Mouse (Mus musculus) frontal cortex, adult (tissue): ENCODE data around the gene Spock1.

Source experiments
- ATAC-seq: cut with Nextera tagmentation; 2 replicates; pipeline ENCODE4 v1.9.2; 2017; ENCODE audit warnings: mild to moderate bottlenecking, moderate library complexity, mixed read lengths; ENCODE audit not compliant: low TSS enrichment

Spock1 gene

DNA sequence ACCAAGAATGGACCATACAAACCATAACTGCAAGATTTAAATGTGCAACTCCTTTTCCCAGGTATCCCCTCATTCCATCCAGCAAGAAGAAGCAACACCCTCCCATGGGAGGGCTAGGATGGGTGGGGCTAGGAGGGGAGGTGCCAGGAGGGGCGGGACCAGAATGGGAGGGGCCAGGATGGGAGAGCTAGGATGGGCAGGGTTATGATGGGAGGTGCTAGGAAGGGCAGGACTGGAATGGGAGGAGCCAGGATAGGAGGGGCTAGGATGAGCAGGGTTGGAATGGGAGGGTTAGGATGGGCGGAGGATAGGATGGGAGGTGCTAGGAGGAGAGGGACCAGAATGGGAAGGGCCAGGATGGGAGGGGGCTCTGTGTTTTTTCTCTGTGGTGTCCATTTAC, 175.9 kb downstream of the Spock1 start:
- ATAC-seq: no peak

DNA sequence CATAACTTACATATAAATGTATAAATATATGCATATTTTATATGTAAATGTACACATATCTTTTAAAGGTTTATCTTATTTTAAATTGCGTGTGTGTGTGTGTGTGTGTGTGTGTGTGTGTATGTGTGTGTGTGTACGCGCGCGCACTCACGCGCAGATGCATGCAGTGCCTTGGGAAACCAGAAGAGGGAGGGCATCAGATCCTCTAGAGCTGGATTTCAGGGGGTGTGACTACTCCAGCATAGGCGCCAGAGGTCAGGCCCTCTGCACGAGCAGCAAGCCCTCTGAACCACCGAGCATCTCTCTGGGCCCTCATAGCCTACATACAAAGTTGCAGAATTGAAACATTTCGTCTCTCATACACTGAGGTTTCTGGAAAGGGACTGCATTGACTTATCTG, 180.4 kb downstream of the Spock1 start:
- ATAC-seq: no peak

DNA sequence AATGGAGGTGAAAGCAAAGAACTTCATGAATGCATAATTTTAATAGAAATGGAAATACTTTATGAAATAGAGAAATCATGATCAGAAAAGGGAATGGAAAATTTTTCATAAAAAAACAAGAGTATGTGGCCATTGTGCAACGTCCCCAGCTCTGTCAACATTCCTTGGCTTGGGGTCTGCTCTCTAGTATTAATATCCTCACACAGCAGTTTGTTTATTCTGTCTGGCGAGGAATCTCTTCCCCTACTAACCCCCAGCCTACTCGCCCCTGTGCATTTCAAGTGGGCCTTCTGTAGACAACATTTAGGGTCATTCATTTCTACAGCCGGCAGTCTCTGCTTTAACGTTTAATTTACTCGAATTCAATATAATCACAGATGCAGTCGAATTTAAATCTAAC, 181.5 kb downstream of the Spock1 start:
- no peak for ATAC-seq

DNA sequence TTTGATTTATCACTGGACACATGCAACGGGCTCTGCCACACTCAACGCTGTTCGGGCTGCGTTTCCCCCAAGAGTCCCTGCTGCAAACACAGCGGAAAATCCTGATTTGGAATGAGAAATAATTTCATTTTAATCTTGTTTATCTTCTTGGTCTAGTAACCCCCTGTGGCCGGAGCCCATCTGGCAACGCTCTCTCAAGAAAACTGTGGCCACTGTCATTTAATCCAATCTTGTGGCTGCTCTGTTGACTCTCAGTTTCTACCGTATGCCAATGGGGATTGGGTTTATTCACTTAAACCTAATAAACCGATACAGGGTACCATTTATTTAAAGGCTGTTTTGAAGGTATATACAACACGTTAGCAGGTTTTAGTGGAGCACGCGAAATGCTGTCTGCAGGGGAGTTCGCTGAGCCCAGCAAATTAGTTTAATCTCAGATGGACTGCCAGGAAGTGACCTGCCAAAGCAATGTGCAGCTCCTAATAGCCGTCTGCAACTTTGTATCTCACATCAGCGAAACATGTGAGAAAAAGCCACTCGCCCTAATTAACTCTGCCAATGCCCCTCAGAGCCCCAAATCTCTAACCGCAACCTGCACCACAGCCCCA, 185.7 kb downstream of the Spock1 start:
- no peak for ATAC-seq

DNA sequence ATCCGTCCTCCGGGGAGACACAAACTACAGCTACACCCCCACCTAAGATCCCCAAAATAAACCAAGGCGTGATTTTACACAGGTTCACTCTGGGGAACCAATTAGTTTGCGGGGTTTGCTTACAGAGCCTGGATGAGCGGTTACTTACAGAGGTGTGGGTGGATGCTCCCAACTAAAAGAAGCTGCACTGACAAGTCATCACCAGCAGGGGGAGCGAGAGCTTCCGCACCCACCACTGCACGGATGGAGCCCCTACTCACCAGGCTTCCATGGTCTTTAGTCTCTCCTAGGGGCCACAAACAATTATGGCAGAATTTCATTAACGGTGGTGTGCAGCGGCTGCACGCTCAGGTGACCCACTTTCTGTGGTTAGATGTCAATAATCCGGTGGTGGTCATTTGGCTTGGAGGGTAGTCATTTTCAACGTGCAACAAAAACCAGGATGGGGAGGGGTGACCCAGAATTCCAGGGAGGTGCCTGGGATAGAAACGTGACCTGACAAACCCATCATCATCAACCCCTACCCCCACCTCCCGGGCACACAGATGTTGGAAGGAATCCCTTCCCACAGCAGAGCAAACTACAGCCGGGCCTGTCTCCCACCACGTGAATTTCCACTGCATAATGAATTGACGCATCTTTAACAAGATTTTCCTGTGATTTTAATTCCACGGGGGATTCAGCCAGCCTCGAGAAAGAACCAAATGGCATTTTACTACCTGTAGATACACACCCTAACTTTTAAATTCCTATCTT, 186.4 kb downstream of the Spock1 start:
- ATAC-seq: peak; percentile 57

DNA sequence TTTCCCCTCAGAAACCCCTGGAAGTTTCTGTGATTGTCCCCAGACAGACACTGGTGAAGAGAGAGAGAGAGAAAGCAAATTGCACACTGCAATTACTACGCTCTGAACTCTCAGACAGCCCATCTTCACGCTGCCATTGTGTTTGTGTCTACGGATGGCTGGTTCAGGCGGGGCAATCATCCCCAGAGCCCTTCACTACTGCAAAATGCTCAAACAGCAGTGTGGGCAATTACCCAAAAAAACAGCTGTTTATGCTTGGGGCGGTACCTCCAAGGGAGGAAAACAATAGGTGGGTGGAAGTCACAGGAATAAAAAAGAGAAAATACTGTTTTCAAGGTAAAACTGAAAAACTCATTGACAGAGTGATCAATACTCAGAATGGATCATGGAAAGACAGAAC, 190.0 kb downstream of the Spock1 start:
- ATAC-seq: no peak

DNA sequence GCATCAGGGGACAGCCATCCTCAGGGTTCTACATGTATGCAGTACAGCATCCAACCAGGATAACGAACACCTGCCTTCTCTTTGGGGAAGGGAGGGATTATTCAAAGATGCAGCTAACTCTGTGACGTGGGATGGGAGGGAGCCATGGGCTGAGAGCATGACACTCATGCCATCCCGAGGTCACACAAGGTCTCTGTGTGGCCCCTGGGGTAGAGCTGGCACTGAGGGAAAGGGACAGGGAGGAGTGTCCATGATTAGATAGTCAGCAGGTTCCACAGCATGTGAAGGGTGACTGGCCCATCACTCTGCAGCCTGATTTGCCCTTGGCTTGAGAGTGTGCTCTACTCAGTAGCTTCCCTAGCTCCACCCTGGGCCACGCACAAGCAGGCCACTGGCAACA, 195.2 kb downstream of the Spock1 start:
- no peak for ATAC-seq

DNA sequence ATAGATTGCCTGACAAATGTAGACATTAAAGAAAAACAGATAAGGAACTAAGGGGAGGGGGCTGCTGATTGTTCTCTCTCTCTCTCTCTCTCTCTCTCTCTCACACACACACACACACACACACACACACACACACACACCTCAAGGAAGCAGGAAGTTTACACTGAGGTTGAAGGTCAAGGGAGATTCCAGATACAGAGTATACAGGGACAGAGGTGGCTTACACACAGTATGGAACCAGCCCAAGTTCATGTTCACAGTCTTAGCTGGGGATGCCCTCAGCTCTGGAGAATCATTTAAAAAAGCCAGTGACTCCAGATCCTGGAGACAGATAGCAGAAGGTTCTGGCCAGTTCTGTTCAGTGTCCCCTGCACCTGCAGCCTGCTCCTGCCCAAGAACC, 199.7 kb downstream of the Spock1 start:
- ATAC-seq: no peak

DNA sequence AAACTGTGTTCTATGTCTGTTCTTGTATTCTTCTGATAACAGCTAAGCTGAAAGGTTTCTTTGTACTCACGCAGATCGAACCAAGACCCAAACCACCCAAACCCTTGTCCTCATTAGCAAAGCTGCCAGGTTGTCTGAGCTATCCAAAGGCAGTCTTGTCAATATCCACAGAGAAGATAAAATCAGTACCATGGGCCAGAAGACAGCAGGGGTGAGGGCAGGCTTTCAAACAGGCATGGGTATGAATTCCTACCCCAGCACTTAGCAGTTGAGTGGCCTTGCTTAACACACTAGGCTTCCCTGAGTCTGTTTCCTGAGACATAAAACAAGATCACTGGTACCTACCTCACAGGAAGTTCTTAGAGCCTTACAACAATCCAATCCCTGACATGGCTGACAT, 205.2 kb downstream of the Spock1 start:
- ATAC-seq: no peak

DNA sequence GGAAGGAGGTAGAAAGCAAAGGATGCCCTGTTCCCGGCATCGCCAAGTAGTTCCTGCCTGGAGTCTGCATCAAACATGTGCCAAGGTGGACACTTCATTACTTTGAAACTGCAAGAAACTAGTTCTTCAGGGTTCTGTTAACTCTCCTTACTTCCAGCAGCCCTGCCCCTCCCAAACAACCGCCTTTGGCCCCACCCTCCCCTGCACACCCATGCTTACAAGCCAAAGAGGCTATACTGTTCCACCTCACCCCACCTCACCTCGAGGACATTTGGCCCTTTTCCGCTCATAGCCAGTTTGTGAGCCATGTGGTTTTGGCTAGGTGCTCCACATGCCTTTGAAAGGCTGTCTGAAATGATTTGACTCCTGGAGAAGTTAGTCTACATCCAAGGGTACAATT, 211.4 kb downstream of the Spock1 start:
- no peak for ATAC-seq

DNA sequence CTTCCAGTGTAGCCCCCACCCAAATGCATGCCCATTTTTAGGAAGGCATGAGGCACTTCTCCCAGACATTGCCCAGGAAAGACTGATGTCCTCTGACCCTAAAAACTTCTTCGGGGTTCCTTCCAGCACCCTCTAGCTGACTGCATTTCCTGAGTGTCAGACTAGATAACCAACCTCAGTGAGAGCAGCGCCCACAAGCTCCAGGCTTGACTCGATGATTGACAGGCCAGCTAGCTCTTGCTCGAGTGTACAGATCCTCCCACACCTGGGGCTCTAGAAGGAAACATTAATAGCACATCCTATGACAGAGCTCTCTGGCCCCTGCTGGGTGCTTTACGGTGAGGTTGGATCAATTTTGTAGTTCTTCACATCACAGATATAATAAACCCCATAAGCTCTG, 219.2 kb downstream of the Spock1 start:
- ATAC-seq: no peak

DNA sequence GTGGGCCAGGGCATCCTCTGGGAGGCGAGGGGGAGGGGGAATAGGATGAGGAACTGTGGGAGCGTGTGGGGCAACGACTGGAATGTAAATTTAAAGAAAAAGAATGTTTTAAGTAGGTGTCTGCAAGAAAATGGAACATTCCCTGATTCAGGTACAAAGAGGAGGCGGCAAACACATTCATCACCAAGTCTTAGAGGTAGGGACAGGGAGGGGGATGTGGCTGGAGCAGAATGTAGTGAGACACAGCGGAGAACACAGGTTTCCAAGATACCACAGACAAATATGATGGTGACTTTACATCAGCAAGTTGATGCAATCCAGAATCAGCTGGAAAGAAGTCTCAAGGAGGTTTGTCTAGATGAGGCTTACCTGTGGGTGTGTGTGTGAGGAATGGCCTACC, 221.7 kb downstream of the Spock1 start:
- ATAC-seq: peak; percentile 69

DNA sequence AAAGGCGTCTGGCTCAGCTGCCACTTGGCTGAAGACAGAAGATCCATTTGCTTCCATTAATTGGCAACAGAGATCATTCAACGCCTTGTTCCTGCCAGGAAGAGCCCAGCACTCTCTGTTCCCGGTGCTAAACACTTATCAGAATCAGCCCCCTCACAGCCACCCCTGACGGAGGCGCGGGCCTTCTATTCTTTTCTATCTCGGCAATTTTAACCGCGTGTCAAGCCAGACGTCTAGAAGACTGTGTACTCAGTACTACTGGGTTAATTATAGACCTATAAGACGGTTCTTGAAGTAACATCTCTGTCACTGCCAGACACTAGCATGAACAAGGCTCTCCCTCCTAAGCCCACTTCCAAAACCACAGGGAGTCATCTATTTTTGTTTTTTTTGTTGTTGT, 222.9 kb downstream of the Spock1 start:
- peak; percentile 42; the same call in 1 of the 2 replicates for ATAC-seq

DNA sequence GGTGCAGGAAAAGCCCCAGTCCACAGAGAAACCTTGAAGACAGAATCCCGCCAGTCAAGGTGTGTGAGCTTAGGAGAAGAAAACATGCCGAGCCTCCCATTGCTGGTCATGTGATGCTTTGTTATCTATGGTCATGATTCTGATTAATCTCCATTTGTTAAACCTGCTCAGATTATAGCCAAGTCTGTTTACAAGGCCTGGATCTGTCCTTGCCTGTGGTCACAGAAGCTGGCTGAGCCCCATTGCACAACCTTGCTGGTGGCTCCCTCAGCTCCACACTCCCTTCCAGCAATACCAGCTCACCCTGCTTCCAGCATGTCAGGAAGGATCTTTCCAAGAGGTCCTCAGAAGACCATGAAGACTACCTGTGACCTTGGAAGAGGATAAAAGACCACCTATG, 228.5 kb downstream of the Spock1 start:
- no peak for ATAC-seq

DNA sequence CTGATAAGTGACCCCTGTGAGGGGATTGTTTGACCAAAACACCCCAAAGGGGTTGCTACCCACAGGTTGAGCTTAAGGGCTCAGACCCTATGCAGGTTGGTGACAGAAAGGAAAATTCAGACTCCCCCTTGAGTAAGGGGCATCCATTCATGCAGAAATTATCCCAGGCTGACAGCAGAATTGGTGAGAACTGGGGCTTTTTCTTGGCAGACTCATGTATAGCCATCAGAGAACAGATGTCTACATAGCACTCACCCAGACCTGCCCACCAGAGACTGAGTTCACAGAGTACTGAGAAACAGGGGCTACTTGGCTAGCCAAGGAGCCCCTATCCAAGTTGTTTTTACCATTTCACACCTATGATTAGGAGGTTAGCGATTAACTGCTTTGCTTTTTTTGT, 231.3 kb downstream of the Spock1 start:
- ATAC-seq: no peak

DNA sequence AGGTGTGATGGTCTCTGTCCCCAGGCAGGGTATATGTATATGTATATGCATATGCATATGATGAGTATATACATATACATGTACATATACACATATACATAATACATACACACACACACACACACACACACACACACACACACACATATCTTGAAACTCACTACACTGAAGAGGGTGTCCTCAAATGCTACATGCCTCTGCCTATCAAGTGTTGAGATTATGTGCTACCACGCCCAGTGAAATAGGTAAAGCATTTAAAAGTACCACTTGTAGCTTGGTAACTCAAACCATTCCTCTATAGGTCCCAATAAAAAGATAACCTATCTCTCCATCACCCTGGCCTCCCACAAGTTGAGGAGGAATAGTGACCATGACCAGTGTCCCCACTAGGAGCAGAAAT, 234.7 kb downstream of the Spock1 start:
- ATAC-seq: no peak

DNA sequence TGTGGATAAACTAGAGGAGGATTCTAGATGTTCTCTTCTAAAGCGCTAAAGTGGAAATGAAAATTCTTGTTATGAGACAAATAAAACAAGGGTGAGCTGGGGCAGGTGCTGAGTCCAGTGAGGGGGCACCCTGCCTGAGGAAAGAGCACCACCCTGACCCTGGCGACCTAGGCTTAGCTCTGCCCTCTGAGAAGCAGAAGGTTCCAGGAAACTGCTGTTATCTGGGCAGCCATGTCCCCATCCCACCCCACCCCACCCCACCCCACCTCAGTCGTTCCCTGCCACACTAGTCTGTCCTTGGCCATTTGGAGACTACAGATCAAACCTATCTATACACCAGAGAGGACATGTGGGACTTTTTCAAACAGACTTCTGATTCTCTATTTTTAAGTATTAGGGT, 235.4 kb downstream of the Spock1 start:
- no peak for ATAC-seq

DNA sequence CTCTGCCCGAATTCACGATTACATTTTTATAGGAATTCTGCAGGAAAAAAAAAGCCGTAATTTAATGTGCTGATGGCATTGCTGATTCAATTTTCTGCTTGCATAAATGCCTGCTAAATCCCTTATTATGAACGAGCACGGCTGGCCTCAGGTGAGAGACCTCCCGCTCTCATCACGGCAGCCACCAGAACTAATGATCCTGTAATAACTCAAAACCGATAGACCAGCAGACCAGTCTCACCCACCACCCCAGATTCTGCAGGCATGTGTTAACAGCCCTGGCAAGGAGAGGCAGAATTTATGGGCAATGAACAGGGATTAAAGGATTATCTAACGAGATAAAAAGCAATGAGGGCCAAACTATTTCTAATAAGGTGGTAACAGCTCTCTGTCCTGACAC, 236.2 kb downstream of the Spock1 start:
- no peak for ATAC-seq

DNA sequence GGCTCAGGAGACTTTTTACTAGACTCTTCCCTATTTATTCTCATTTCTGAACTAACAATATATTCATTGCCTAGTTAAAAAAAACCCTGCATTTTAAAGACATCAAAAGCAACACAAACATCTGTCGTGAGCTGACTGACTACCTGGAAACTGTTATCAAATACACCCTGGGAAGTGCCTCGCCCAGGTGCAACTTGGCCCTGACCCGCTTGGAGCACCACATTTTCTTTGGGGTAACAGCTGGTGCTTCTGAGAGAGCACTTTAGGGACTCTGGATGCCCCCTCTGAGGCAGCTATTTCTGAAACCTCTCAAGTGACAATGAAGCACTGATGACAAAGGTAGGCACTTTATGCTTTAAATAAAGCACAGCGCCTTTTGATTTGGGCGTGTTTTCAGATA, 236.8 kb downstream of the Spock1 start:
- no peak for ATAC-seq

DNA sequence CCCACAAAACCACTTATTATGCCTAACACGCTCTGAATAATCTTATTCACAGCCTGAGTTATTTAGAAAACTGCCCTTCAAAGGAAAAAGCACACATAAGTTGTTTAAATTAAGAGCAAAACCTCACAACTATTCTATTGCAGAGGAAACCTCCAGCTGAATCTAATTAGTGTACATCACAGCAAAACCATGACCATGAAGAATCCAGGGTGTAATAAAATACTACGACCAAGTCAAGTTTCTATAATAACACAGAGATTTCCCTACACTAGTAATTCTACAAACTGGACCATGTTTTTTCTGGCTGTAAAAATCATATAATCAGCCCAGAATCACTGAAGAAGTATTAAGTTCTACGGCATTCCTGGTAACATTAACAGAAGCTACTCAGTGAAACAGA, 240.5 kb downstream of the Spock1 start:
- ATAC-seq: no peak

DNA sequence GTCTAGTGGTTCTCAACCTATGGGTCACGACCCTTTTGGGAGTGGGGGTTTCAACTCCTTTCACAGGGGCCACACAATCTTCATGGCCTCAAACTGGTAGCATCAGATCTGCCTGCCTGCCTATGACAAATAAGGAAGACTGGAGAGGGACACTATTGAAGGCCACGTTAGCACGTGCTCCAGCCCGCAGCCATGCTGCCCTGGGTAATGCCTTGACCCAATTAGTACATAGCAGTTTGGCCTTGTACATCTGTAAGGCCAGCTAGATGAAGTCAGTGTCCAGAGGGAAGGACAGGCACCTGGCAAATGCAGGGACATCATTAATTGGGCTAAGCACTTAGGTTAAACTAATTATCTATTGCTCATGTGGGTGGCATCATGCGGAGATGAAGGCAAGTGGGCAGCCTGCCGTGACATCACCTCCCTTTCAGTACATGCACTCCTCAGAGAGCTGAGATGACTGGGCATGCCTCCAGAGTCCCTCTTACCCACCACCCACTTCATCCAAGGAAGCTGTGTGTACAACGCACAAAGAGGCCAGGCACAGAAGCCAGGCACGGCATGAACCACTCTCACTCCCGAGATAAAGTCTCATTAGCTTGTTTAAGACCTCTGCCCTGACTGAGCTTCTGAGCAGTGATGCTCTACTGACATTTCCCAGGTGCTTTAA, 241.8 kb downstream of the Spock1 start:
- ATAC-seq: peak; percentile 70; the same call in 1 of the 2 replicates

DNA sequence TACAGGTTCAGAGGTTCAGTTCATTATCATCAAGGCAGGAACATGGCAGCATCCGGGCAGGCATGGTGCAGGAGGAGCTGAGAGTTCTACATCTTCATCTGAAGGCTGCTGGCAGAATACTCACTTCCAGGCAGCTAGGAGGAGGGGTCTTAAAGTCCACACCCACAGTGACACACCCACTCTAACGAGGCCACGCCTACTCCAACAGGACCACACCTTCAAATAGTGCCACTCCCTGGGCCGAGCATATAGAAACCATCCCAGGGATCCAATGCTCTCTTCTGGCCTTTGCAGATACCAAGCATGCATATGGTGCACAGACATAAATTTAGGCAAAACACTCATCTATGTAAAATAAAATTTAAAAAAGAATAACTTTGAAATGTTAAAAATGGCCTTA, 245.6 kb downstream of the Spock1 start:
- no peak for ATAC-seq

DNA sequence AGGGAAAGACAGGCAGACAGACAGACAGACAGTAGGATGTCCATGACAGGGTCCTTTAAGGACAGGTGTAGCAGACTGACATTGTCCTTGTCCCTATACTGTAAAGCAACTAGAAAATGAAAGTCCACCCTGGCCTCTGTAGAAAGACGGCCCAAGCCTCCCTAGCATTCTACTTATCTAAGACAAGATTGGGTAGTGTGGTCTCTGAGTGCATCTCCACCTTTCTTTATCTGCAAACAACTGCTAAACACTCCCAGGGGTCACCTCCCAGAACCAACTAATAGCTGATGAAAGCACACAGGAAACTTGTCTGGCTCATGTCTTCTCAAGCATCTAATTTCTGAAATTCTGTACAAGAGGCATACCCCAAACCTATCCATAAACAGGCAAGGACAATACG, 247.6 kb downstream of the Spock1 start:
- no peak for ATAC-seq
